Mouse (Mus musculus) Muller cell, postnatal 12 days (primary cell): ENCODE measurements at regions not wholly inside any gene's neighbourhood (a gene's known extent, or its start where the extent isn't known, plus 50 kb on each side); places are given as distances from the start of the nearest gene placed in this dataset.
"Not testable (repeated sequence)": the region's sequence is repeated elsewhere in the genome, so short reads cannot be mapped to it uniquely, and the experiment has no call there.

Source experiments
- DNase-seq: peaks from one replicate; pipeline ENCODE4 v3.0.0-alpha.2; 2015; ENCODE audit errors: inconsistent ontology term

DNA sequence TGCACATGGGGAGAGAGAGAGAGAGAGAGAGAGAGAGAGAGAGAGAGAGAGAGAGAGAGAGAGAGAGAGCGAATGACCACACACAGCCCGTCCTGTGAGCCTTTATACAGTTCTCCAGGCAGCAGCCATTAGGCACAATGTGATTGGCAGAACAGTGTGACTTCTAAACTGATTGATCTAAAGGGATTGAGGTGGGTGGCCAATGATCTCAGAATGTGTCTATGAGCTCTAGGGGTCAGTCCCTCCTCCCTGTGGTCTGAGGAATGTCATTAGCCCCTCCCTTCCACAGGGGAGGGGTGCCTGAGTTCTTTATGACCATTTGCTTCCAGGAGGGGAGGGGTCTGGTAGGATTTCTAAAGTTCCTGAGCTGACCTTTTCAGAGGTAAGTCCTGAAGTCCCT, 62.1 kb downstream of the Duxbl3 start:
- DNase-seq: not testable (repeated sequence)

DNA sequence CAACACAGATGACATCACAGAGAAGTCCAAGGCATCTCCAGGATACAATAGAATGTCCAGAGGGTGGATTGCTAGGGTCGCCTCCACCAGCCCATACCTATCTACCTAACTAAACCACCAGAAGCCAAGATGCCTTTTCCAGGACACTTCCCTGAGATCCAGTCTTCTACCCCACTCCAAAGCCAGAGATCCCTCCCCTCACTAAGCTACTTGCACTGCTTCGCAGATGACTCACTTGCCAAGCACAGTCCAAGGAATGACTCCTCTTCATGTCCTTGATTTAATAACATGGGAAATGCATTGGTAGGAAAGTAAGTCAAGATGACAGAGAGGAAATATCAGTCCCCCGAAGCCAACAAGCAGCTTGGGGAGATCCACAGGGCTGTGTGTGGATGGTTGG, 63.0 kb downstream of the Duxbl3 start:
- no peak for DNase-seq

DNA sequence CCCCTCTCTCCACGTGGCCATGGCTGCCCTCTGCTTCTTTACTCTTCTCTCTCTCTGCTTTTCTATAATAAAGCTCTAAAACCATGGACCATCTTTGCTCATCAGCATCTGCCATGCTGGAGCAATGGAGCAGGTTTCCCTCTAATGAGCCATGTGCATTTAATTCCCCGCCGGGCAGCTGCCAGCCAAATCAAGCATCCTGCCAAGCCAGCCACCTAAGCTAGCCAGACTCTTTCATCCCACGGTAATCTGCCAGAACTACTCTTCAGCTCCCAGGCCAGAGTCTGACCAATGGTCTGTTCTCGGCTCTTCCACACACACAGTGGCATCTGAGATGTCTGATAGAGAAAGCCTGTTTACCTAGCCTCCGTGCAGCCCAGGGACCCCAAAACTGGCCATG, 70.8 kb downstream of the Duxbl3 start:
- peak; percentile 62 for DNase-seq

DNA sequence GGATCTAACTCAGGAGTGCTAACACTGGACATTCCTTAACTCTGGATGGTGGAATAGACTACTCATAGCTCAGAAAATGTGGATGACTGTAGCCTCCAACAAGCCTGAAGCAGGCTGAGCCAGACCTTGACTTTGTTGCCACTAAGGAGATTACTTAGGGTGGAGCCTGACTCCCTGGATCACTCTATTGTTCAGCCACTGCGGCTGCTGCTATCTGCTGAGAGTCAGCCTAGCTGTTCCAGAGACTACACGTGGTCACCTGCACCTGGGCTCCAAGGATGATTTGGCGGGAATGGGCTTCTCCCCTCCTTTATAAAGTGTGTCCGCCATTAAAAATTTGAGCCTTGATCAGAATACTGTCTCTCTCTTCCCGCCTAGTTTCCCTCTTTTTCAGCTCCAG, 83.3 kb downstream of the Duxbl3 start:
- DNase-seq: no peak

DNA sequence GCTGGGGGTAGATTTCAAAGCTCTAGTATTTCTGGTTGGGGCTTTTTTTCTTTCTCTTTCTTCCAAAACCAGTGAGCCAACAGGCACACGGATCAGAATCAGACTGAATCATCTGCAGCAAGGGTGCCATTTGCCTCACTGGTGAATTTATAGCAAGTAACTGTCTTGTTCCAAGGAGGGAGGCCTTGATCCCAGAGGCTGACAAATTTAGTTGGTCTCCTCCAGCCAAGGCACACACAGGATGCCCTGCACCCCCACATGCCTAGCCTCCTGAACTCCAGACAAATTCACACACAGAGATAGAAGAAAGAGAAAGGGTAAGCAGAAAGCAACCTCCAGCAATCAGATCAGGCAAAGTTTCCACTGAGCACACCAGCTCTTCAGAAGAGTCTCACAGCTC, 87.5 kb downstream of the Duxbl3 start:
- DNase-seq: no peak

DNA sequence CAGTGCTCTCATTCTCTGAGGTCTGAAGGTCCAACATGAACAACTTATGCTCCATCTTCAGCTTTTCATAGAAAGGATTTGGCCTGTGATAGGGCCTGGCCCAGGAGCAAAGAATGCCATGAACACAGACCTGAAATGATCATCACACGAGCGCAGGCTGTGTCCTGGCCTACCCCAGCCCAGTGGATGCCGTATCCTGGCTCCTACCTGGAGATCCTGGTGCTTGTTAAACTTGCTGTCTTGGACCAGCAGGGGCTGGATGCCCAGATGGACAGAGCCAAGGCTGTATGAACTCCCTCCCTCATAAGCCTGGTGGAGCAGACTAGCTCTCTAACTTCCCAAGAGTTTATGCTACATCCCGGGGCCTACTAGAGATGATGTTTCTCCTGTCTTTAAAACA, 89.5 kb downstream of the Duxbl3 start:
- DNase-seq: no peak

DNA sequence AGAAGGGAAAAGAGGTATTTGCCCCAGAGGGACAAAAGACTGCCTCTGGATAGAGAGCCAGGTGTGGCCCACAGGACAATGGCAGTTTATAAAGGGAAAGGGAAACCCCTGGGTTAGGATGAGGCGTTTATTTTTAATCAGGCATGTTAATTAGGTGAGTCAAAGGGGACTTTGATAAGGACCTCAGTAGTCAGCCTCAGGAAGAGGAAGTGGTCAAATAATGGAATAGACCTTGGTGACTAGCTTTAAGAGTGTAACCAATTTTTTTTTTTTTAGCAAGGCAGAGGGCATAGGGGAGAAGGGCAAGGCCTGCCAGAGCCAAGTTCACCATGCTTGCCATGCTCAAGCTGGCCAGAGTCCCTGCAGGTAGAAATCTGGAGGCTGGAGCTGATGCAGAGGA, 95.2 kb downstream of the Duxbl3 start:
- no peak for DNase-seq

DNA sequence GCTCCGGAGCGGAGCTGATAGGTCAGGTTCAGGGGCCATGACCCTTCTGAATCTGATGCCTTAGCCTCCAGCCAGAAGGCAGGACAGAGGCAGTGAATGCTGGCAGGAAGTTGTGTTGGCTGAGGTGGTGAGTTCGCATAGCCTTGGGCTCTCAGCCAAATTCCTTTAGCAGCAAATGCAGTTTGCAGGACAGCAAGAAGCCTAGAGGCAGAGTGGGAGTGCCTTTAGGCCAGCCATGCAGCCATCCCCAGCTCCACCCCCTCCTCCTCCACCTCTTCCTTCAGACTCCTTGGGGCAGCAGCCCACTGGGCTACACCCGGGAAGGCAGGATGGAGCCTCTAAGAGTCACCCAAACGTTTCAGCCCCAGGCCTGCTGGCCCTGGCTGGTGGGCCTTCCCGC, 99.5 kb downstream of the Duxbl3 start:
- peak; percentile 60 for DNase-seq

DNA sequence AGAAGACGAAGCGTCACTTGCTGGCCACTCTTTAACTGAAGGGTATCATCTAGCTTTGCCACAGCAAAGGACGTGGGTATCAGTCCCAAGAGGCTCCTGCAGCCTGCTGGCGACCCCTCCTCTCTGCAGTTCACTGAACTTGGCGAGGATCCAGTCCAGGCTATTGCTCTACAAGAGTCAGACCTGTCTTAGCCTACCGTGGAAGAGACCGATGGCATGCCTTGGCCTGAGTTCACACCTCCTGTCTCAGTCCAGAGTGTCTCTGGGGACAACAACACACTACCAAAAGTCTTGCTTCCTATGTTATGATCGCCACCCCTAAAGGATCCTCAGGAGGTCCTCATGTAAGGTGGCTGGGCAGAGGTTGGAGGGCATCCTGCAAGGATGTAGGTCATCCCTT, 100.2 kb downstream of the Duxbl3 start:
- no peak for DNase-seq

DNA sequence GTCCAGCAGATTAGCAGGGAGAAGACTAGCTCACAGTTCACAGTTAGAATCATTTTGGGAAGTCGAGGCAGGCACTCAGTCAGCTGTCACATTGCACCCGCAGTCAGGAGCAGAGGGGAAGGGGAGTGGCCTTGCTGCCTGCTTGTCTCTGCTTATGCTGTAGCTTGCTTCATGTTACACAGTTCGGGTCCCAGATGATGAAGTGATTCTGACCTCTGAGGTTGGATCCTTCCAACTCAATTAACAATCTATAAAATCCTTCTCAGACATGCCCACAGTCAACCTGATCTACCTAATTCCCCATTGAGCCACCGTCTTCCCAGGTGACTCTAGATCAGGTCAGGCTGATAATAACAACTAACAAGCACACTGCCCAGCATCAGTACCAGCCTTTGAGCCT, 102.3 kb downstream of the Duxbl3 start:
- DNase-seq: no peak

DNA sequence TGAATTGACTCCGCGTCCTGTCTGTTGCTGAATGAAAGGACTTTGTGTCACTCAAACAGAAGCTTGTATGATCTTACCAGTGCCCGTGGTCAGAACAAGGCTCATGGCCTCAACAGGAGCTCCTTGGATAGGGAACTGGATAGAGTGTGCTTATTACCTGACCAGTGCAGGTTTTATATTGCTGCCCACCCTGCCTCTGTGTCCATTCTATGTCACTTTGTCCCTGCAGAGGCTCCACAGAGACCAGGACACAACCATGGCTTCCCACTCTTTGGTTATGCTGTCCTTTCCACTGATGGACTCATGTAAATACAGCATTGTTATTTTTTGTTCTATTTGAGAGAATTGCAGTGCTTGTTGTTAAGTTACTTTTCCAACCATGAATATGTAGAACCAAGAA, 103.4 kb downstream of the Duxbl3 start:
- no peak for DNase-seq
